ENCODE assay signal across 8 mouse cellular contexts in genomic region chr2:170837824-170838557, GRCm38 (mm10).
DNase-seq lines count a peak whose midpoint lies in the region; ATAC-seq and TF ChIP-seq lines count a peak whose summit lies in the region.

No protein-coding gene starts in this region.

- H3K4me2 ChIP-seq in hindbrain, embryonic 12.5 days (replicated peaks) = no peak overlapping the region
- H3K4me2 ChIP-seq in liver, postnatal 0 days (ENCODE audit: low read depth, low read length) = no peak overlapping the region

- no peak for TF ChIP-seq CTCF in brain, embryonic 14.5 days (IDR thresholded peaks at IDR 0.05; ENCODE audit: borderline replicate concordance, extremely low read depth, insufficient read depth, insufficient read length)
- no peak for TF ChIP-seq CTCF in liver, postnatal 0 days (IDR thresholded peaks at IDR 0.05; ENCODE audit: low read depth)

- WGBS in hindbrain, embryonic 12.5 days = 10% methylated on average over 12 of the region's 12 CpGs
- WGBS in liver, postnatal 0 days (ENCODE audit: insufficient replicate concordance) = 61% methylated on average over 12 of the region's 12 CpGs

- no peak overlapping the region; the same call in 1 of the 2 replicates for H3K27ac ChIP-seq in ES-E14 (ENCODE audit: insufficient read depth, low read depth, low read length, poor library complexity, severe bottlenecking)
- H3K27ac ChIP-seq in hindbrain, embryonic 12.5 days = peak overlapping the region; percentile 75
- no peak overlapping the region for H3K27ac ChIP-seq in liver, postnatal 0 days (ENCODE audit: low read depth)

- no peaks in the 10 kb centered on the region for H3K9me3 ChIP-seq in ES-E14 (ENCODE audit: control insufficient read depth, insufficient read depth, low read depth, low read length)
- no peaks in the 10 kb centered on the region for H3K9me3 ChIP-seq in hindbrain, embryonic 12.5 days (replicated peaks)
- H3K9me3 ChIP-seq in liver, postnatal 0 days (ENCODE audit: low read length) = no peaks in the 10 kb centered on the region

- in situ Hi-C loops in ES-E14 (cut with MboI; ENCODE audit: low sequenced_read_pairs in 2 of 2, unreplicated experiment in 2 of 2) = no loop called here

- TF ChIP-seq POLR2A in brain, embryonic 14.5 days (IDR thresholded peaks at IDR 0.05; ENCODE audit: borderline replicate concordance, extremely low read depth, insufficient read depth, insufficient read length, poor library complexity, severe bottlenecking) = no peak

- no peak overlapping the region for H3K4me3 ChIP-seq in ES-E14 (ENCODE audit: insufficient read depth in 1 of 2, low read depth in 1 of 2, low read length in 2 of 2, poor library complexity in 1 of 2, severe bottlenecking in 1 of 2)
- H3K4me3 ChIP-seq in hindbrain, embryonic 12.5 days = no peak overlapping the region
- H3K4me3 ChIP-seq in liver, postnatal 0 days (ENCODE audit: low read depth, low read length) = no peak overlapping the region

- peaks cover 6% of the 10 kb centered on the region; the same call in 1 of the 2 replicates for H3K27me3 ChIP-seq in hindbrain, embryonic 12.5 days
- H3K27me3 ChIP-seq in liver, postnatal 0 days (ENCODE audit: insufficient read depth, low read length) = no peaks in the 10 kb centered on the region

- DNase-seq in ES-E14 (ENCODE audit: low read depth, low spot score) = peak; percentile 54
- peak; percentile 94 for DNase-seq in brain, embryonic 14.5 days (ENCODE audit: low read depth)
- DNase-seq in liver, postnatal 0 days = no peak
- DNase-seq in retina, postnatal 1 day = peak; percentile 60
- DNase-seq in testis, postnatal 14 days (ENCODE audit: low spot score) = no peak
- no peak for DNase-seq in spleen, postnatal 14 days (ENCODE audit: low spot score in 2 of 2)
- DNase-seq in spleen, postnatal 10 days (ENCODE audit: low spot score in 2 of 2) = no peak

- peaks cover 0 to 8% of the 10 kb centered on the region in 2 experiments; a peak in 2 of 4 replicates for H3K4me1 ChIP-seq in ES-E14 (ENCODE audit: control insufficient read depth in 2 of 2, insufficient read depth in 2 of 2, low read length in 2 of 2, poor library complexity in 1 of 2)
- peaks cover 26% of the 10 kb centered on the region for H3K4me1 ChIP-seq in hindbrain, embryonic 12.5 days
- no peaks in the 10 kb centered on the region for H3K4me1 ChIP-seq in liver, postnatal 0 days (ENCODE audit: insufficient read depth)

- H3K36me3 ChIP-seq in ES-E14 (ENCODE audit: control insufficient read depth, insufficient read depth, low read length, poor library complexity, severe bottlenecking) = no peaks in the 10 kb centered on the region
- H3K36me3 ChIP-seq in hindbrain, embryonic 12.5 days = no peaks in the 10 kb centered on the region
- no peaks in the 10 kb centered on the region for H3K36me3 ChIP-seq in liver, postnatal 0 days (replicated peaks; ENCODE audit: insufficient read depth, low read length)

- H3K9ac ChIP-seq in ES-E14 (ENCODE audit: insufficient read depth, low read depth, low read length, poor library complexity, severe bottlenecking) = no peak overlapping the region
- no peak overlapping the region for H3K9ac ChIP-seq in hindbrain, embryonic 12.5 days
- no peak overlapping the region for H3K9ac ChIP-seq in liver, postnatal 0 days (replicated peaks)

- ATAC-seq in hindbrain, embryonic 12.5 days (ENCODE audit: low FRiP score) = peak; percentile 82
- ATAC-seq in liver, postnatal 0 days = peak; percentile 64

- no peak for TF ChIP-seq EP300 in liver, postnatal 0 days (IDR thresholded peaks at IDR 0.05; ENCODE audit: low read depth)

TF ChIP-seq in ES-E14, 5 proteins besides CTCF, POLR2A, EP300 and RAD21:
- TF ChIP-seq ZC3H11A (IDR thresholded peaks at IDR 0.05; ENCODE audit: borderline replicate concordance, low read depth, low read length) = no peak
- TF ChIP-seq ZNF384 (IDR thresholded peaks at IDR 0.05; ENCODE audit: low read depth, low read length) = no peak
- no peak for TF ChIP-seq HCFC1 (IDR thresholded peaks at IDR 0.05; ENCODE audit: borderline replicate concordance, insufficient read depth, low read length)
- no peak for TF ChIP-seq MAFK (IDR thresholded peaks at IDR 0.05; ENCODE audit: insufficient read depth, low read depth, low read length)
- no peak for TF ChIP-seq CHD2 (IDR thresholded peaks at IDR 0.05; ENCODE audit: low read depth, low read length)

Comparison
In these comparisons a context has a peak if more than half of its experiments do, and no peak if none do; other contexts are left out.
1. DNase-seq: peak in ES-E14 (single experiment), brain, embryonic 14.5 days (single experiment) and retina, postnatal 1 day (single experiment); none in liver, postnatal 0 days (single experiment), testis, postnatal 14 days (single experiment), spleen, postnatal 14 days (0 of 2) and spleen, postnatal 10 days (0 of 2).